Mouse (Mus musculus) right cerebral cortex, postnatal 4 days (tissue): ENCODE measurements around the gene Tmem234.
A peak's percentile ranks its signal among the peaks of the same experiment; 100 is the strongest.
"Not testable (repeated sequence)": the region's sequence is repeated elsewhere in the genome, so short reads cannot be mapped to it uniquely, and the experiment has no call there.

Experiments
- DNase-seq: peaks from one replicate; pipeline ENCODE4 v3.0.0-alpha.2; 2022

Gene Tmem234

DNA sequence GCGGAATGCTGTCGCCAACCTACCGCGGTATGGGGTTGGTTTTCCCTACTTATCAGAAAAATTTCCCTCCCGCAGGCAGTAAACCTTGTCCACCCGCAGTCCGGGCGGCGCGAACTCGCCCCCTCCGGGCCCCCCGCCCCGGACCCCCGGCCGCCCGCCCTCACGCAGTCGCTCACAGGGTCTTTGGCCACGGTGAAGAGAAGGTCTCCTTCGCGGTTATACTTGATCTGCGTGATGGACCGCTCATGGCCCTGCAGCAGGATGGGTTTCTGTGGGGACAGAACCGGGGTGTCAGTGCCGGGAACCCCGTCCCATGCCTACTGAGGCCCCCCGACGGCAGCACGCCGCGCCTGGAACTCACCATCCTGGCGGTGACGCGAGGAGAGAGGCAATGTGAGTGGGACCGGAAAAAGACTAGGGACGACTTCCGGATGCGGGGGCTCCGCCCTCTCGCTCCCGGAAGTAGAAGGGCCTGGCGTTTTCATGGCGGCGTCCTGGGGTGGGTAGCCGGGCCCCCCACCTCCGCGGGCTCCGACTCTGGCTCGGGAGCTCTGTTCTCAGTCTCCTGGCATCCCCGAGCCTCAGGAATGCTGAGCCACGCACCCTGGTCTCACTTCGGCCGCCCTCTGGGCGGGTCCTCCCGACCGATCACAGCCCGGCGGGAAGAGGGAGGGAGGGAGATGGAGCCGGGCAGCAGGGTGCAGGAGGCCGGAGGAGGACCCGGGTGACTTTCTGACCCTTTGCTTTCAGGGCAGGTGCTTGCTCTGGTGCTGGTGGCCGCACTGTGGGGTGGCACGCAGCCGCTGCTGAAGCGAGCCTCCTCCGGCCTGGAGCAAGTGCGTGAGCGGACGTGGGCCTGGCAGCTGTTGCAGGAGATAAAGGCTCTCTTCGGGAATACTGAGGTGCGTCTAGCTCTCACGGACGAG is at the start of gene Tmem234, which contains the start of gene Eif3i:
Gene Tmem234, plus strand, starts transcription at position 436 of the 926 bp plus-strand sequence.
Gene Eif3i, minus strand, starts transcription at position 416 of the 926 bp plus-strand sequence.
- peak; percentile 79 for DNase-seq

- not testable (repeated sequence) for DNase-seq
Observed at GRCm38 (mm10) chr4:129554512-129554911, 46.0 kb upstream of the Tmem234 start.

DNA sequence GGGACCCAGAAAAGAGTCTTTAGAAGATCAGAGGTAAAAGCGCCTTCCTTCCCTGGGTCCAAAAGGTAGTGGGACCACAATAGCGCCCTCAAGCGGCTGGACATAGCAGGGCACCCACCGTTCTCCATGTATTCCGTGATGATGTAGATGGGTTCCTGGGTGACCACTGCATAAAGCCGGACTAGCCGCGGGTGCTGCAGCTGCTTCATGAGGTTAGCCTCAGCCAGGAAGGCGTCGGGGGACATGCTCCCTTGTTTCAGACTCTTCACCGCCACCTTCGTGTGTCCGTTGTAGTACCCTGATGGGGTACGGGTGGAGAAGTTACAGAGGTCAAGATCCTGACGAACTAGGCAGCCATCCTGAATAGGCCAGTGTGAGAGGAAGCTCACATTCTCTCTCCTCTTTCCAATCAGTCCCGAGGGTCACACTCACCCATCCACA is 45.0 kb upstream of the Tmem234 start:
- peak; percentile 59 for DNase-seq

DNA sequence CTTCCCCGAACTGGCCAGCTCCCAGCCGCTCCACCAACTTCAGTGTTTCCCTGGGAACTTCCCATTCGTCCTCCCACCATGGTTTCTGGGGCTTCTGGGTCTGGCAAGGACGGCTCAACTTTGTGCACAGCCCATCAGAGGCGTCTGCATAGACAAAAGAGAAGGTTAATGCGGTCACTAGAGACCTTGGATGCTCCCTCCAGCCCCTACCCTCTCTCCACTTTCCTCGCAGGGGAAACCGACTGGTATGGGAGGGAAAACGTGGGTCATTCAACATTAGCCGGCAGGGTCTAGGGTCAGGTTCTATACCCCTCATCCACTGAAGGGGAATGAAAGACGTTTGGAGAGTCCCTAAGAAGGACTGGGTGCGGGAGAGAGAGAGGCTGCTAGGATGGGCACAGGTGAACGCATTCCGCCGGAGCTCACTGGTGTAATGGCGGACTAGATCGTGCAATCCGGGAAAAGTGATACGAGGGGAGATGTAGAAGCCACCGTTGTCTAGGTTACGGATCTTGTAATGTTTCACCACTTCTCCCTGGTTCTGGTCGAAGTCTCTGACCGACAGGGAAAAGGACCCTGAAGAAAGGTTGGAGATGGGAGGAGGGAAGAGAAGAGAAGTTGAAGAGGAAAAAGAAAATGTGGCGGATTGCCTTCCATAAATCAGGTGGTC is 44.5 kb upstream of the Tmem234 start:
- peak; percentile 36 for DNase-seq

GRCm38 (mm10) chr4:129556532-129557223 is 43.8 kb upstream of the Tmem234 start:
- peak; percentile 90 for DNase-seq

GRCm38 (mm10) chr4:129557256-129557808 is 43.1 kb upstream of the Tmem234 start:
- no peak for DNase-seq

DNA sequence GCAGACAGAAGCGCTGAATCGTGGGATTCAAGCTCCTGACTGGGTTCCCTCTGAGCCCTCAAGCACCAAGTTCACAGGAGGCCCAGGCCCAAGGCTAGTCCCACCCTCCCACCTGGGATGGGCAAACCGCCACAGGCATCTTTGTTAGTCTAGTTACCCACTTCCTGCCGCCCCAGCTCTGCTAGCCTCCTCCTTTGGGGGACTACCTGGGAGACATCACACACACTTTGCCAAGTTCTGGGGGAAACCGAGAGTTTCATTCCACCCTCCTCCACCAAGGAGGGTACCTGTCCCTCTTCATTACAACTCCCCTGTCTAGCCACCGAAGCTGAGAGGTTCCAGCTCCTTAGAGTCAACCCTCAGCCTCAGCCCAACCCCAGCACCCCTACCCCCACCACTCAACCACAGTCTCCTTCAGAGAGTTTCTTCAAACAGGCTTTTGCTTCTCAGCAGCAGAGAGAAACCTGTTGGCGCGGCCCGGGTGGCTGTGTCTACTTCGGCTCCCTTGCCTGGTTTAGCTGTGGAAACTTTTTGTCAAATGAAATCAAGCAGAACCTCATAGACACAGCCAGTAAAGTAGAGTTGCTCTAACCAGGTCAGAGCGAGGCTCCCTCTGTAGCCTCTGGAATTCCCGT is 42.0 kb upstream of the Tmem234 start:
- no peak for DNase-seq

DNA sequence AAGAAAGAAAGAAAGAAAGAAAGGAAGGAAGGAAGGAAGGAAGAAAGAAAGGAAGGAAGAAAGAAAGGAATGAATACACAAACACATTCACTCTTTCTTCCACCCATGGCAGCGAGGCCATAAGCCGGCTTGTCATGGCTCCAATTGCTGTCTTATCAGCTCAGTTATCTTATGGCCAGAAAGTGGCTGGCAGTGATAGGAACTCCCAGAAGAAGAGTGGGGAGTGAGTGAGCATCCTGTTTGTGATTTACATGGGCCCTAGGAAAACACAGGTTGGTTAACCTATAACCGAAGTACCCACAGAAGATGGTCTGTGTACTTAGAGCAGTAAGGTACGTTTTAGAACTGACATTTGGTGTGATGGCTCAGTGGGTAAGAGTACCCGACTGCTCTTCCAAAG is 39.3 kb upstream of the Tmem234 start:
- no peak for DNase-seq

DNA sequence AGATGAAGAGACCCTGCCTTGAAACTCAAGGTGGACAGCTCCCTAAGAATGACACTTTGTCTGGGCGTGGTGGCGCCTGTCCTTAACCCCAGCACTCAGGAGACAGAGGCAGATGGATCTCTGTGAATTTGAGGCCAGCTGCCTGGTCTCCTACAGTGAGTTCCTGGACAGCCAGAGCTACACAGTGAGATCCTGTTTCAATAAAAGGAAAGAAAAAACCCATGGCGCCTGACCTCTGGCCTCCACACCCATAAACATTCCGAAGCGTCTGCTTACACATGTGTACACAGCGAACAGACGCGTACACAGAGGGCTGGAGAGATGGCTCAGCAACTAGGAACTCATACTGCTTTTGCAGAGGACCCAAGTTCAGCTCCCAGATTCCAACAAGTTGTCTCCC is 36.8 kb upstream of the Tmem234 start:
- DNase-seq: no peak

GRCm38 (mm10) chr4:129565139-129565538 is 35.3 kb upstream of the Tmem234 start:
- no peak for DNase-seq

- no peak for DNase-seq
Observed at GRCm38 (mm10) chr4:129568366-129568765, 32.1 kb upstream of the Tmem234 start.

DNA sequence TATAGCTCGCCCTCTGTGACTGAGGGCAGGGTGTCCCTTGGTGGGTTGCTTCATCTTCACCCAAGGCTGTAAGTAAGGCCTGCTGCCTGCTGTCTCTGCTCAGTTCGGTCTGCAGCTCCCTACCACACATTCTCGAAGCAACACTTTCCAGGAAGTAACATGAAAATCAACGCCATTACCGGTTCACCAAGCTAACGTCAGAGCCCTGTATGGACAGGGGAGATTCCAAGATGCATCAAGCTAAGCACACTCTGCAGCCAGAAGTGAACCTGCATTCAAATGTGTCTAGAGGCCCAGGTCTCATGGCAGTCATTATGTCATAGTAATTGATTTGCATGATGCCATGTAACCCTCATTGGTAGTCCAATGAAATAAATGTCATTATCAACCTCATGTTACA is 30.4 kb upstream of the Tmem234 start:
- no peak for DNase-seq

GRCm38 (mm10) chr4:129571551-129572084 is 28.9 kb upstream of the Tmem234 start:
- DNase-seq: no peak

- DNase-seq: no peak
Observed at GRCm38 (mm10) chr4:129572236-129573092, 28.0 kb upstream of the Tmem234 start.

DNA sequence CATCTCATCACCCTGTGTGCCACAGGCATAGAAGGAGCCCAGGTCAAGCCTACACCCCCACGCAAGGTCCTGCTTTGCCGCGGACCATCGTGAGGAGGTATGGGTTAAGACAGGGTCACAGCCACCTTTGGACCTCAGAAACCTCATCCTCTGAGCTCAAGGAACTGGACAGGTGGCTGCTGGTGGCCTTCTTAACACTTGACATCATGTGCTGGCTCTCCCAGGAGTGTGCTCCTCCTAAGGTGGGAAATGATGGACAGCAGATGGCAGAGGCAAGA is 27.4 kb upstream of the Tmem234 start:
- no peak for DNase-seq

DNA sequence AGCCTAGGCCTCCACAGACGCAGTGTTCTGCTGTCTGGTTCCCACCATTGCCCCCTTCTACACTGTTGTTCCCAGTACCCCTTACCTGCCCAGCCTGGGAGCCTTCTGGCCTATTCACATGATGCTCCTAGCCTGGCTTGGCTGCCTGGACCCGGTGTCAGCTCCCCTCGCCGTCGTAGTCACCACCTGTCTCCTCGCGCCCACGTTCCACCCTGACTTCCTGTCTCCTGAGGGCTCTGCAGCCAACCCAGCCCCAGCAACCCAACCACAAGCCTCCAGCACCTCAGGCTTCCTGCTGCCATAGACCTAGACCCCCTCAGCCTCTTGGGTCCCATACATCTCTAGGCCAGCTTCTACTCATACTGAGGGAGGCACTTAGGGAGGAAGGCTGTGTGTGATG is 27.0 kb upstream of the Tmem234 start, which contains the start of gene Lck:
Gene Lck, minus strand, starts transcription at position 212 of the 400 bp plus-strand sequence.
- DNase-seq: no peak

DNA sequence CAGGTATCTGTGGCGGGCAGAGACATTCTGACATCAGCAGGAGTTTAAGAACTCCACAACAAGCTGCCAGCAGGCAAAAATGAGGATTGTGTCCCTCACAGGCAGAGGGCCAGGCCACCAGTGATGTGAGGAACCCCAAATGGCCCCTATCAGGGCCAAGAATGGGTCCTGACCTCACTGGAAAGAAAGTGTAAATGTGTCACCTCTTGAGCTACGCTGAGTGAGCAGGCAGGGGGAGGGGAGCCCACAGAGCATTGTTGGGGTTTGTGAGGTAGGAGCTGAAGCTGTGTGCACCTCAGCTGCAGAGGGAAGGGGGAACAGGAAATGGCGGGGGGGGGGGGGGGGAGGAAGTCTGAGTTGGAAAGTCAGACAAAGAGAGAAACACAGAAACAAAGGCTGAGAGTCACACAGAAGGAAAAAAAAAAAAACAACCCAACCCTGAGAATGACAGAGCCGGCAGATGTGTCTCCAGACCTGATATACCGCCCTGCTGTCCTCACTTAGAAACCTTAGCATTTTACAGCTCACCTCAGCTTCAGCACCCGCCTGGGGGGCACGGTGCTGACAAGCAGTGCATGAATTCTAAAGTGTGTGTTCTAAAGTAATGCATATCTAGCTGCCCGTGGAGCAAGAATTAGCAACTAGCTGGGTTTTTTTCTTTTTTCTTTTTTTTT is 25.2 kb upstream of the Tmem234 start:
- DNase-seq: no peak

- DNase-seq: peak; percentile 53
Observed at GRCm38 (mm10) chr4:129576863-129577491, 23.5 kb upstream of the Tmem234 start.

GRCm38 (mm10) chr4:129577688-129578087 is 22.8 kb upstream of the Tmem234 start:
- DNase-seq: no peak

DNA sequence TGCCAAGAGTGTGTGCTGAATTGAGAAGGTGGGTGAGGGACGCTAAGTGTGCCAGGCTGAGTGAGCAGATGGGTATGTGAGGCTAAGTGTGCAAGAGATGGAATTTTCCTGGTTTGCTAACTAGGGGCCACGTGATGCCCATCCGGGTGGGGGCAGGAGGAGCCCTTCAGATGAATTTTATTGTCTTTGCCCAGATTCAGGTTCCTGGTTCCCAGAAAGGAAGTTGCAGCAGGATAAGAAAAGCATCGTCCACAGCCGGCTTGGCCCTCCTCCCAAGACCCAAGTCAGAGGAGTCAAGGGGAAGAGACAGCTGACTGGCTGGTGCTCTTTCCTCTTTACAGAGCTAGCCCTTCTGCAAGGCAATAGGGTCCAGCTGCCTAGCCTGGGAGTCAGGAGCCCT is 22.0 kb upstream of the Tmem234 start, which contains the start of gene Fam167b:
Gene Fam167b, minus strand, starts transcription at position 84 of the 400 bp plus-strand sequence.
- no peak for DNase-seq
